Mouse (Mus musculus) large intestine, adult 2 months (tissue): ENCODE measurements around the gene Ciapin1. TPM values are rescaled to one million over a fixed set of nuclear protein-coding genes. Genes with fewer than 3 reads are reported as not detected.
"Not testable (repeated sequence)": the region's sequence is repeated elsewhere in the genome, so short reads cannot be mapped to it uniquely, and the experiment has no call there.

Experiments used
- DNase-seq: peaks from one replicate; pipeline ENCODE4 v3.0.0-alpha.2; 2012; ENCODE audit warnings: low read depth, low spot score
- WGBS: fragments of 180-500 bp; shearing (Covaris S2); methylation state at CpG from one replicate; pipeline ENCODE4 v1.1.7; 2018; 5-methylcytosine and 5-hydroxymethylcytosine counted together
- polyA plus RNA-seq: library from polyadenylated mRNA; depleted of rRNA; stranded (reverse); fragments of >200 nt; gene quantifications from 2 replicates; pipeline ENCODE4 v1.2.3, GENCODE M21; 2012

Ciapin1 gene
- polyA plus RNA-seq, 1 experiment, result 44.8 TPM

GRCm38 (mm10) chr8:94861352-94861910 is 23.3 kb upstream of the Ciapin1 start:
- no peak for DNase-seq
- WGBS, result 66% methylated on average over 8 of the region's 8 CpGs

- WGBS, result under 1% methylated on average over 68 of the region's 68 CpGs
Observed at GRCm38 (mm10) chr8:94857346-94858173, 19.4 kb upstream of the Ciapin1 start, which contains the start of gene Polr2c. Gene Polr2c, plus strand, starts transcription at chr8:94857450.

GRCm38 (mm10) chr8:94857011-94857345 is 18.8 kb upstream of the Ciapin1 start:
- DNase-seq, result no peak
- WGBS, result 26% methylated on average over 5 of the region's 5 CpGs

More at GRCm38 (mm10) chr8:94857346-94858173, 19.4 kb upstream of the Ciapin1 start, which contains the start of gene Polr2c:
- DNase-seq, result no peak

GRCm38 (mm10) chr8:94854761-94855160 is 16.6 kb upstream of the Ciapin1 start:
- WGBS, result 90% methylated on average over 11 of the region's 11 CpGs
- not testable (repeated sequence) for DNase-seq

GRCm38 (mm10) chr8:94850049-94850448 is 11.9 kb upstream of the Ciapin1 start:
- 94% methylated on average over 5 of the region's 5 CpGs for WGBS

GRCm38 (mm10) chr8:94841183-94841582 is 3.0 kb upstream of the Ciapin1 start:
- DNase-seq, result no peak
- 42% methylated on average over 2 of the region's 2 CpGs for WGBS

More at GRCm38 (mm10) chr8:94850049-94850448, 11.9 kb upstream of the Ciapin1 start:
- DNase-seq, result no peak

GRCm38 (mm10) chr8:94838600-94838999 is 442 bp upstream of the Ciapin1 start:
- DNase-seq, result no peak

GRCm38 (mm10) chr8:94836456-94837240 is 1.5 kb downstream of the Ciapin1 start:
- no peak for DNase-seq
- 50% methylated on average over 11 of the region's 11 CpGs for WGBS

More at GRCm38 (mm10) chr8:94838600-94838999, 442 bp upstream of the Ciapin1 start:
- under 1% methylated on average over 24 of the region's 24 CpGs for WGBS

GRCm38 (mm10) chr8:94835751-94836150 is 2.4 kb downstream of the Ciapin1 start:
- 94% methylated on average over 13 of the region's 13 CpGs for WGBS
- not testable (repeated sequence) for DNase-seq

- WGBS, result 36% methylated on average over 7 of the region's 7 CpGs
- DNase-seq, result not testable (repeated sequence)
Observed at GRCm38 (mm10) chr8:94833901-94834405, 4.2 kb downstream of the Ciapin1 start.

GRCm38 (mm10) chr8:94828284-94828683 is 9.9 kb downstream of the Ciapin1 start:
- no peak for DNase-seq
- WGBS, result 83% methylated on average over 6 of the region's 6 CpGs

GRCm38 (mm10) chr8:94826210-94826609 is 11.9 kb downstream of the Ciapin1 start:
- WGBS, result 88% methylated on average over 5 of the region's 5 CpGs
- no peak for DNase-seq

- DNase-seq, result no peak
- WGBS, result 87% methylated on average over 6 of the region's 6 CpGs
Observed at GRCm38 (mm10) chr8:94825170-94825569, 13.0 kb downstream of the Ciapin1 start.

- DNase-seq, result peak; percentile 37
- 87% methylated on average over 23 of the region's 23 CpGs for WGBS
Observed at GRCm38 (mm10) chr8:94822637-94823560, 15.3 kb downstream of the Ciapin1 start.

- WGBS, result 96% methylated on average over 2 of the region's 2 CpGs
Observed at GRCm38 (mm10) chr8:94821381-94821780, 16.8 kb downstream of the Ciapin1 start.

GRCm38 (mm10) chr8:94820553-94820952 is 17.6 kb downstream of the Ciapin1 start:
- no peak for DNase-seq

More at GRCm38 (mm10) chr8:94821381-94821780, 16.8 kb downstream of the Ciapin1 start:
- DNase-seq, result no peak

GRCm38 (mm10) chr8:94819671-94820179 is 18.4 kb downstream of the Ciapin1 start:
- 70% methylated on average over 6 of the region's 6 CpGs for WGBS
- DNase-seq, result no peak

More at GRCm38 (mm10) chr8:94820553-94820952, 17.6 kb downstream of the Ciapin1 start:
- 87% methylated on average over 7 of the region's 7 CpGs for WGBS

- DNase-seq, result no peak
- WGBS, result 84% methylated on average over 11 of the region's 11 CpGs
Observed at GRCm38 (mm10) chr8:94817933-94818332, 20.2 kb downstream of the Ciapin1 start.

- DNase-seq, result no peak
- WGBS, result 0% methylated on average over 1 of the region's 1 CpGs
Observed at GRCm38 (mm10) chr8:94814556-94814955, 23.6 kb downstream of the Ciapin1 start.
